Mouse (Mus musculus): ENCODE measurements around the gene Olfr784.
"Not testable (repeated sequence)": the region's sequence is repeated elsewhere in the genome, so short reads cannot be mapped to it uniquely, and the experiment has no call there.

Olfr784 gene

DNA sequence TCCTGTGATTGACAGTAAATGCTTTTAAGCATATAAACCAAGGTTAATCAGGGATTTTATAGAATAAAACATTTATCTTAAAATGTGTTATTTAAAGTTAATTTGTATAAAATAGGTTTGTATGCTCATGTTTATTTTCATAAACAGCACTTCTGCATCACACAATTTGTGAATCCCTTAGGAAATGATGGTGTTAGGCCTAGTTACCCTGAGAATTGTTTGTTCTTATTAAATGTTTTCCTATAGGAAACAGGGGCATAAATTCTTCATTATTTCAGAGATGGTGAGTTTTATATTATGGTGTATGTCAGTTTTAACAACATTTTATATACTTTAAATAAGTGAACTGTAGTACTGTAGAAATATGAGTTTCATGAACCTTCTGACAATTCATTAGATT lies at the start of gene Olfr784:
Gene Olfr784, plus strand, starts transcription at position 301 of the 400 bp plus-strand sequence.
- no peak for DNase-seq

DNA sequence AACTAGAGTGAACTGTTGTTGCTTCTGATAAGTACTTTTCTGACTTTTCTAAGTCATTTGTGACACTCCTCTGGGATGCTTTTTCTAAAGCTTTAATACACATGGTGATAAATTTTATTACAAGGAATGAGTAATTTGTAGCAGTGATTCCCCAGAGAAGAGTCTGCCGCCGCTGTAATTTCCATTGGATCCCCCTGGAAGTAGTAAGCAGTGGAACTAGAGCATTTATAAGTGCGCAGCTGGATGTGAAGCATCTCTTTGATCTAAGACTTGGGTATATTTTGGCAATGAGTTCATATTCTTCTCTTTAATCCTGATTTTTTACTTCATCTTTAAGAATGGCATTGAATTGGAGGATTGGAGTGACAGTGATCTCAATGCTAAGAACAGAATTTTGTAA lies 35.3 kb upstream of the Olfr784 start, which contains the start of gene Olfr782:
Gene Olfr782, plus strand, starts transcription at position 301 of the 400 bp plus-strand sequence.
- DNase-seq, result no peak

DNA sequence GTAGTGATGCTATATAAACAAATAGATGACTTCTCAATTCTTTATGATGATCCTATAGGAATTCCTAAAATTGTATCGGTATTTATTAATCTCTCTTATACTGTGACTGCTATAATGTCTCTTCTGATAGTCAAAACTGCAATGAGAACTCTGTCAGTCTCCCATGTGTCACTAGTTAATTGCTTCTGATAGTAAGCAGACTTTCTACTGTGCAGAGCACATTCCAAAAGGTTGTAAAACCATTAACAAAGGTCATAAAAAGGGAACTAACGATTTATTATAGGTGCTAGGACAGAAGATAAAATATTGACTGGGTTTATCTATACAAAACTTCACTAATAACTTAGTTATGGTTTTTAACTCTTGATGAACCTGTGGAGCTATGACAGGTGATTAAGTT lies 31.4 kb upstream of the Olfr784 start:
- DNase-seq, result not testable (repeated sequence)

DNA sequence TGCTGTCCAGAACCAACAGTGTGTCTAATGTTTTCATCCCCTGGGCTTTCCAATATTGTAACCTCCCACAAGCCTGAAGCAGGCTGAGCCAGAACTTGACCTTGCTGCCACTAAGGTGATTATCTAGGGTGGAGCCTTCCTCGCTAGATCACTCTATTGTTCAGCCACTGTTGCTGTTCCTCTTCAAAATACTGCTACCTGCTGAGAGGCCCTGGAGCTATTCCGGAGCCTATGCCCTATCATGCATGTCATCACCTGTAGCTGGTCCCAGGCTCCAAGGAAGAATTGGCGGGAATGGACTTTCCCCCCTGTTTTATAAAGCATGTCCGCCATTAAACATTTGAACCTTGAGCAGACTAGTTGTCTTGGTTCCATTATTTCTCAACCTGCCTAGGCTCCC lies 27.4 kb upstream of the Olfr784 start:
- DNase-seq, result not testable (repeated sequence)

DNA sequence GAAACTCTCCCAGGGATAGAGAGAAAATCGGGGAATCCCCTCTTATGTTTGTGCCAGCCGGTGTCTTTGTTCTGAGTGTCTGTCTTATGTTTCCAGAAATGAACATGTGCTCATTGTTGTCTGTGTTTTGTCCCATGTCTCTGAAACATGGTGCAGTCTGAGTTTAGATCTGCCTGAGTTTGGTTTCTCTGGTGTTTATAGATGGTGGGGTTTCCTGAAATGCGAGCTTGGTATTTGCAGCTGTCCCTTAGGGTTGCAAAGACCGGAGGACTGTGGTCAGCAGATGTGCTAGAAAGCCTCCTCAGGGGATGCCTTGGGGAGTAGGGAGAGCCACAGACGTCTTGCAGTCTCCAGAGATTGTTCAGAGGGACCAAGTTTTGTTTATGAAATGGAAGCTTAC lies 26.6 kb upstream of the Olfr784 start:
- DNase-seq, result no peak

DNA sequence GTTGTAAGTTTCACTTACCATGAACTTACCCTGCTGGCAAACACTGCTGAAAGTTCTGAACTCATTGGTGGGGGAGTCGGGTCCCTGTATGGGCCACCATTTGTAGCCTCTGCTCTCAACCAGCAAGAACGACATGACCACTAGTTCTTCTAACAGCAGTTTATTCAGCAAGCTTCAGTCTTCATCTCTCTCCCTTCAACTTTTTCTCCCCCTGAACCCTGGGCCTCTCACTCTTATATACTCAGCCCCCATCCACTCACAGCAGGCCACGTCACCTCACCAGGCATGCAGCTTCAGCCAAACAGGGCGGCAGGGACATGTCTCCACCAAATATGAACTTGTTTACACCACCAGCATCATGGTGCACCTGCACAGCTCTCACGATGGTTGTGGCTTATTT lies 9.8 kb upstream of the Olfr784 start:
- not testable (repeated sequence) for DNase-seq

DNA sequence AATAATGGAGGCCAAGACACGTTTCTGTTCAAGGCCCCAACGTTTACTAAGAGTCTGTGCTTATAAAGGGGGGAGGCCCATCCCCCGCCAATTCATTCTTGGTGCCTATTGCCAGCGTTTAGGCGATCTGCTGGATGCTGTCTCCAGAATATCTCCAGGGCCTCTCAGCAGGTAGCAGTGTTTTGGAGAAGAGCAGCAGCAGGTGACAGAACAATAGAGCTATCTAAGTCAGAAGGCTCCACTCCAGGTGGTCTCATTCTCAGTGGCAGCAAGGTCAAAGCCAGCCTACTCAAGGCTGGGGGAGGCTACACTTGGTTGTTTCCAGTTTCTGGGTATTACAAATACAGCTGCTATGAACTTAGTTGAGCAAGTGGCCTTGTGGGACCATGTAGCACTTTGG lies 17.0 kb downstream of the Olfr784 start:
- no peak for DNase-seq

DNA sequence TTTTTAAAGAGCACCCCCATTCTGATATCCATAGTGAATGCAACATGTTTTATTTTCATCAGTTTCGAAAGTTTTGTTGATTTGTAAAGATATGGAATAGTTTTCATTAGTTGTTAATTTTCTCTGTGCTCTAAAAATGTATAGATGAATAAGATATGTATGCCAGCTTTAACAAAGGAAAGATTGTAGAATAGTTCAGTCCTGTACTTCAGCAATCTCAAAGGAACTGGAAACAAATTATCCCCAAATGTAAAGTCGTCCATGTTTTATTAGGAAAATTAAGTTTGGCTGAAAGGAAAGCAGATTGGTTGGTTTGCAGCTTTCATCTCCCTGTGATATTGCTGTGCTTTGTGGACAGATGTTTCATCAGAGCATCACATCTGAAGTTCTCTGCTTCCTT lies 21.2 kb downstream of the Olfr784 start, which contains the start of gene Olfr785:
Gene Olfr785, plus strand, starts transcription at position 301 of the 400 bp plus-strand sequence.
- DNase-seq, result no peak

DNA sequence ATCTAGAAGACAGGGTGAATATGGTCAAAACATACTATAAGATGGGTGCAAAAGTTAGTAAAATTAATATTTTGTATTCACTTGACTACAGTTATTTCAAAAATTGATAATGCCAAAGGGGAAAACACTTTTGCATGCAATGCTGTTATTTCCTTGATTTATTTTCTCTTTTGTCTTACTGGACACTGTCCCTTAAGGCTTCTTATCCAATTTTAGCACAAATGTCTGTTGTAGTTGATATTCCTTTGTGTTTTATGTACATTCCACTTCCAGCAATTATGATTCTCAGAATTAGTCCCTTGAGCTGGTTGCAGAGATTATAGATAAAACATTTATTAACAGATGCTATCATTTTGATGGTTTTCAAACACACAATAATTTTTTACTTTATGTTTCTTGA lies 43.1 kb downstream of the Olfr784 start, which contains the start of gene Olfr786:
Gene Olfr786, plus strand, starts transcription at position 301 of the 400 bp plus-strand sequence.
- no peak for DNase-seq
